Mouse (Mus musculus): ENCODE measurements around the gene Rab30. TPM values are rescaled to one million over a fixed set of nuclear protein-coding genes. Genes with fewer than 3 reads are reported as not detected.

Rab30 gene
- polyA plus RNA-seq, 1 experiment from 2014 or later = 6.6 TPM

- H3K36me3 ChIP-seq (ENCODE audit: control insufficient read depth, insufficient read depth, low read length) = no peaks in the 10 kb centered on the region
- no peak overlapping the region for H3K9ac ChIP-seq (ENCODE audit: low read depth, low read length)
- no peak overlapping the region for H3K4me3 ChIP-seq (ENCODE audit: low read length)
- H3K27me3 ChIP-seq (ENCODE audit: control insufficient read depth, insufficient read depth, low read length) = no peaks in the 10 kb centered on the region
- H3K27ac ChIP-seq (ENCODE audit: low read depth, low read length) = no peak overlapping the region; the same call in 1 of the 2 replicates
- H3K4me2 ChIP-seq (replicated peaks; ENCODE audit: low read depth, low read length) = no peak overlapping the region
- H3K4me1 ChIP-seq (ENCODE audit: control insufficient read depth, insufficient read depth, low read length) = no peaks in the 10 kb centered on the region
- peak; percentile 56; the same call in 1 of the 2 replicates for ATAC-seq (ENCODE audit: low FRiP score, low TSS enrichment)
- WGBS = 50% methylated on average over 10 of the region's 10 CpGs
- no peaks in the 10 kb centered on the region for H3K9me3 ChIP-seq (ENCODE audit: control insufficient read depth, low read length)
These were observed 58.5 kb downstream of the Rab30 start for GRCm38 (mm10) chr7:92799665-92800595.

GRCm38 (mm10) chr7:92802158-92802557 is 60.8 kb downstream of the Rab30 start:
- H3K4me2 ChIP-seq (replicated peaks; ENCODE audit: low read depth, low read length) = no peak overlapping the region
- H3K4me1 ChIP-seq (ENCODE audit: control insufficient read depth, insufficient read depth, low read length) = no peaks in the 10 kb centered on the region
- WGBS = 86% methylated on average over 4 of the region's 4 CpGs
- no peak overlapping the region for H3K4me3 ChIP-seq (ENCODE audit: low read length)
- H3K27ac ChIP-seq (ENCODE audit: low read depth, low read length) = no peak overlapping the region
- no peak overlapping the region for H3K9ac ChIP-seq (ENCODE audit: low read depth, low read length)
- no peaks in the 10 kb centered on the region for H3K36me3 ChIP-seq (ENCODE audit: control insufficient read depth, insufficient read depth, low read length)
- no peaks in the 10 kb centered on the region for H3K27me3 ChIP-seq (ENCODE audit: control insufficient read depth, insufficient read depth, low read length)
- H3K9me3 ChIP-seq (ENCODE audit: control insufficient read depth, low read length) = no peaks in the 10 kb centered on the region
- no peak for ATAC-seq (ENCODE audit: low FRiP score, low TSS enrichment)

GRCm38 (mm10) chr7:92803191-92803590 is 61.8 kb downstream of the Rab30 start:
- 48% methylated on average over 1 of the region's 1 CpGs for WGBS
- Histone ChIP-seq H3K4me3 (ENCODE audit: low read length) (no peak overlapping the region), H3K36me3 (ENCODE audit: control insufficient read depth, insufficient read depth, low read length) (no peaks in the 10 kb centered on the region), H3K27ac (ENCODE audit: low read depth, low read length) (no peak overlapping the region), H3K9ac (ENCODE audit: low read depth, low read length) (no peak overlapping the region), H3K4me1 (ENCODE audit: control insufficient read depth, insufficient read depth, low read length) (no peaks in the 10 kb centered on the region), H3K4me2 (replicated peaks; ENCODE audit: low read depth, low read length) (no peak overlapping the region), H3K9me3 (ENCODE audit: control insufficient read depth, low read length) (no peaks in the 10 kb centered on the region), H3K27me3 (ENCODE audit: control insufficient read depth, insufficient read depth, low read length) (no peaks in the 10 kb centered on the region)
- no peak for ATAC-seq (ENCODE audit: low FRiP score, low TSS enrichment)

GRCm38 (mm10) chr7:92804919-92805668 is 63.7 kb downstream of the Rab30 start:
- no peaks in the 10 kb centered on the region for H3K9me3 ChIP-seq (ENCODE audit: control insufficient read depth, low read length)
- H3K27ac ChIP-seq (ENCODE audit: low read depth, low read length) = no peak overlapping the region
- H3K4me2 ChIP-seq (replicated peaks; ENCODE audit: low read depth, low read length) = no peak overlapping the region
- H3K9ac ChIP-seq (ENCODE audit: low read depth, low read length) = no peak overlapping the region
- H3K27me3 ChIP-seq (ENCODE audit: control insufficient read depth, insufficient read depth, low read length) = no peaks in the 10 kb centered on the region
- H3K4me1 ChIP-seq (ENCODE audit: control insufficient read depth, insufficient read depth, low read length) = no peaks in the 10 kb centered on the region
- no peak overlapping the region for H3K4me3 ChIP-seq (ENCODE audit: low read length)
- no peaks in the 10 kb centered on the region for H3K36me3 ChIP-seq (ENCODE audit: control insufficient read depth, insufficient read depth, low read length)
- no peak for ATAC-seq (ENCODE audit: low FRiP score, low TSS enrichment)
- 91% methylated on average over 9 of the region's 9 CpGs for WGBS

GRCm38 (mm10) chr7:92806512-92807188 is 65.2 kb downstream of the Rab30 start:
- ATAC-seq (ENCODE audit: low FRiP score, low TSS enrichment) = no peak
- no peaks in the 10 kb centered on the region for H3K4me1 ChIP-seq (ENCODE audit: control insufficient read depth, insufficient read depth, low read length)
- 36% methylated on average over 15 of the region's 15 CpGs for WGBS
- no peaks in the 10 kb centered on the region for H3K9me3 ChIP-seq (ENCODE audit: control insufficient read depth, low read length)
- H3K27ac ChIP-seq (ENCODE audit: low read depth, low read length) = no peak overlapping the region
- no peak overlapping the region for H3K9ac ChIP-seq (ENCODE audit: low read depth, low read length)
- no peaks in the 10 kb centered on the region for H3K27me3 ChIP-seq (ENCODE audit: control insufficient read depth, insufficient read depth, low read length)
- H3K36me3 ChIP-seq (ENCODE audit: control insufficient read depth, insufficient read depth, low read length) = no peaks in the 10 kb centered on the region
- H3K4me3 ChIP-seq (ENCODE audit: low read length) = no peak overlapping the region
- no peak overlapping the region for H3K4me2 ChIP-seq (replicated peaks; ENCODE audit: low read depth, low read length)

GRCm38 (mm10) chr7:92807482-92807881 is 66.1 kb downstream of the Rab30 start:
- Histone ChIP-seq H3K4me2 (replicated peaks; ENCODE audit: low read depth, low read length) (no peak overlapping the region), H3K4me3 (ENCODE audit: low read length) (no peak overlapping the region), H3K9ac (ENCODE audit: low read depth, low read length) (no peak overlapping the region), H3K27me3 (ENCODE audit: control insufficient read depth, insufficient read depth, low read length) (no peaks in the 10 kb centered on the region), H3K4me1 (ENCODE audit: control insufficient read depth, insufficient read depth, low read length) (no peaks in the 10 kb centered on the region), H3K9me3 (ENCODE audit: control insufficient read depth, low read length) (no peaks in the 10 kb centered on the region), H3K27ac (ENCODE audit: low read depth, low read length) (no peak overlapping the region), H3K36me3 (ENCODE audit: control insufficient read depth, insufficient read depth, low read length) (no peaks in the 10 kb centered on the region)
- no peak for ATAC-seq (ENCODE audit: low FRiP score, low TSS enrichment)
- 57% methylated on average over 4 of the region's 4 CpGs for WGBS

- 65% methylated on average over 7 of the region's 7 CpGs for WGBS
- Histone ChIP-seq H3K4me3 (ENCODE audit: low read length) (no peak overlapping the region), H3K4me2 (replicated peaks; ENCODE audit: low read depth, low read length) (no peak overlapping the region), H3K27ac (ENCODE audit: low read depth, low read length) (no peak overlapping the region), H3K4me1 (ENCODE audit: control insufficient read depth, insufficient read depth, low read length) (no peaks in the 10 kb centered on the region), H3K9ac (ENCODE audit: low read depth, low read length) (no peak overlapping the region), H3K36me3 (ENCODE audit: control insufficient read depth, insufficient read depth, low read length) (no peaks in the 10 kb centered on the region), H3K9me3 (ENCODE audit: control insufficient read depth, low read length) (no peaks in the 10 kb centered on the region), H3K27me3 (ENCODE audit: control insufficient read depth, insufficient read depth, low read length) (no peaks in the 10 kb centered on the region)
- no peak for ATAC-seq (ENCODE audit: low FRiP score, low TSS enrichment)
These were observed 70.4 kb downstream of the Rab30 start for GRCm38 (mm10) chr7:92811667-92812279.

- Histone ChIP-seq H3K27ac (ENCODE audit: low read depth, low read length) (no peak overlapping the region), H3K4me2 (replicated peaks; ENCODE audit: low read depth, low read length) (no peak overlapping the region), H3K27me3 (ENCODE audit: control insufficient read depth, insufficient read depth, low read length) (no peaks in the 10 kb centered on the region), H3K4me3 (ENCODE audit: low read length) (no peak overlapping the region), H3K36me3 (ENCODE audit: control insufficient read depth, insufficient read depth, low read length) (no peaks in the 10 kb centered on the region), H3K9me3 (ENCODE audit: control insufficient read depth, low read length) (no peaks in the 10 kb centered on the region), H3K9ac (ENCODE audit: low read depth, low read length) (no peak overlapping the region), H3K4me1 (ENCODE audit: control insufficient read depth, insufficient read depth, low read length) (no peaks in the 10 kb centered on the region)
- ATAC-seq (ENCODE audit: low FRiP score, low TSS enrichment) = no peak
- 75% methylated on average over 2 of the region's 2 CpGs for WGBS
These were observed 75.8 kb downstream of the Rab30 start for GRCm38 (mm10) chr7:92817242-92817641.
